Mouse (Mus musculus) kidney, adult 9 months (tissue): ENCODE measurements around the gene Cdh8.

ENCODE experiments used
- DNase-seq: peaks from one replicate; pipeline ENCODE4 v3.0.0; 2022

Gene Cdh8

GRCm38 (mm10) chr8:99415966-99416781 lies at the start of gene Cdh8:
Gene Cdh8 (minus strand): TSS chr8:99416471.
- DNase-seq: no peak

DNA sequence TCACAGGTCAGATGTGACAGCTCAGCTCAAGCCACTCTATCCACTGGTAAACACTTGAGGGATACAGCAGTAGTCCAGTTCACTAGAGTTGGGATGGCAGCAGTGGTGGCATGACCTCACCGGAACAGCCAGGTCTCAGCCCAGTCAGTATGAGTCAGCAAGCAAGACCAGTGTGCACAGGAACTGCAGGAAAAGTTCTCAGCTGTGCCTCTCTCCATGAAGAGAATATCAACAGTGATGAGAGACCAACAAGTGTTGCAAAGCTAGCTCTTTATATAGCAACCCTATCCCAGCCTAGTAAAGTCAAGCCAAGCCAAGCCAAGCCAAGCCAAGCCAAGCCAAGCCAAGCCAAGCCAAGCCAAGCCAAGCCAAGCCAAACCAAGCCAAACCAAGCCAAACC lies 30.2 kb upstream of the Cdh8 start:
- no peak for DNase-seq

DNA sequence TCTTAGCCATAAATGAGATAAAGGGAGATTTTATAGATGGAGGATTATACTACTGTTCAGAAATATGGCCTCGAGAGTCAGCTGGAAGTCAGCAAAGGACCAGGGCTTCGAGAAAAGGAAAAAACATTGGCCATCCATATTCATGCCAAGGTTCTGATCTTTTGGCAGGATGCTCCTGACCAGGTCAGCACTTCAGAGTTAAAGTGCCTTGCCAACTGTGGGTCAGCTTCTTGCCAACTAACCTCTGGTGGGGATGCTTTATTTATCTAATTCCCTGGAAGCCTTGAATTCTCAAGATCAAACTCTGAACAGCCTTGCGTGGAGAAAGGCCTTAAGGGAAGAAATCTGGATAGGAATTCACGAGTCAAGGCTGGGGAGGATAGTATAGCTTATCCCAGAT lies 9.6 kb upstream of the Cdh8 start:
- DNase-seq: no peak

- DNase-seq: no peak
Measured at GRCm38 (mm10) chr8:99421516-99421915, 5.2 kb upstream of the Cdh8 start.

DNA sequence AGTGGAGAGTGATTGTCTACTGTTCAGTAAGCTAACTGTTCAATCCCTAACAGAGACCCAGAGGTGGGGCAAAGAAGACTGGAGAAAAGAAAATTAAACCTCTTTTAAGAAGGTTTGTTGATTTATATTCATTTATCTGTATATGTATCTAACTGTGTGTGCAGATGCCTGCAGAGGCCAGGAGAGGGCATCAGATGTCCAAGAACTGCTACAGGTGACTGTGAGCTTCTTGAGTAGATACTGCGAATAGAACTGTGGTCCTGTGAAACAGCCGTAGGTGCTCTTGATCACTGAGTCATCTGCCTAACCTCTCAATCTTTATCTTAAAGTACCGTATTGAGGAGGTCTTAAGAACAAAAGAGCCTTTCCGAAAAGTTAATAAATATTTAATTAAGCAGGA lies 3.5 kb upstream of the Cdh8 start:
- no peak for DNase-seq

- no peak for DNase-seq
Measured at GRCm38 (mm10) chr8:99417456-99417855, 1.2 kb upstream of the Cdh8 start.

GRCm38 (mm10) chr8:99415076-99415965 lies 950 bp downstream of the Cdh8 start:
- DNase-seq: no peak

DNA sequence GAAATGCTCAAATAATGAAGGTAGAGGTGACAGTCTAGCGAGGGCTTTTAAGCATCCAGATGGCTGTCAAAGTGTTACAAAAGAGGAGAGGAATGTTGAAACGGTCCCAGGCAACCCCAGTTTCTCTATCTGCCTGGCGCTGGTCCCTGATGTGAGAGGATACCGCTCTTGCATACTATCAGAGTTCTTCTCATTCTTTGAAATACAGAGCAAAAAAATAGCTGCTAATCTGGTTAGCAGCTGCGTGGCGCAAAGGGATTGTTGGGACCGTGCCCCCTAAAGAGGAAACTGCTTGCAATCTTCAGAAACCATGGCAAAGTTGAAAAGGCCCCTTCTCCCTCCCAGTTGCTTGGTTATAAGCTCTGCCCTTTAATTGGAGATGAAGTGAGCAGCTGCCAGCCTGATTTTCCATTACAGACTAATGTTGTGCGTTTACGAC lies 1.8 kb downstream of the Cdh8 start:
- no peak for DNase-seq

GRCm38 (mm10) chr8:99413877-99414482 lies 2.3 kb downstream of the Cdh8 start:
- DNase-seq: no peak

- no peak for DNase-seq
Measured at GRCm38 (mm10) chr8:99393908-99394307, 22.4 kb downstream of the Cdh8 start.

DNA sequence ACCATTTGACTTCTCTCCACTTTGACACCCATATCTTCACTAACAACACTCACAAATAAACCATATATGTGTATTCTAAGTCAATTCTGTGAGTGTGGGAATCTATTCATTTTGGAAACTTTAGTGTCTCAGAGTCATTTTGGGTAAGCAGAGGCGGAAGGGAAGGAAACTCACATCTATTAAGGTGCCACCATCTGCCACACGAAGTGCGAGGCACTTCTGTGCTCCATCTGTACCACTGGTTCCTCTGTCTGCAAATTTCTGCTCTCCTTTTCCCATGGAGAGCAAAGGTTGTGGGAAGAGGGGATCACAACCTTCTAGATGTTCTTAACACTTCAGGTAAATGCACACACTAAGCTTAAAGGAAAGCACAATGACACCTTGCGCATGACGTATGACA lies 46.2 kb downstream of the Cdh8 start:
- no peak for DNase-seq

DNA sequence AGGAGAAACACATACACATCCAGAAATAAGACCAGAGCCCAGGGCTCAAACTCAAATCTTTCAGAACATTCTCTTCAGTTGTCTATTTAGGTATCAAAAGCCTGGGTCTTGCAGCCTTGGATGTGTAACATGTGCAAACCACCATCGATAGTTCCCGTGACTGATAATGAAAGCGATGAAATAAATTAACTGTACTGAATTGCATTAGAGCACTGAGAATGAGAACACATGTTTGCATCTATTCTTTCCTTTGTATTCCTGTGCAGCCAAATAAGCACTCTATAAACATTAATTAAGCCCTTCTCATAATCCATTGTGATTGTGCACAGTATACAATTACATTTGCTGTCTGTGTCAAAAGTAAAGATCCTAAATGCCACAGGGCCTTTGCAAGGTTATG lies 47.1 kb downstream of the Cdh8 start:
- DNase-seq: no peak

DNA sequence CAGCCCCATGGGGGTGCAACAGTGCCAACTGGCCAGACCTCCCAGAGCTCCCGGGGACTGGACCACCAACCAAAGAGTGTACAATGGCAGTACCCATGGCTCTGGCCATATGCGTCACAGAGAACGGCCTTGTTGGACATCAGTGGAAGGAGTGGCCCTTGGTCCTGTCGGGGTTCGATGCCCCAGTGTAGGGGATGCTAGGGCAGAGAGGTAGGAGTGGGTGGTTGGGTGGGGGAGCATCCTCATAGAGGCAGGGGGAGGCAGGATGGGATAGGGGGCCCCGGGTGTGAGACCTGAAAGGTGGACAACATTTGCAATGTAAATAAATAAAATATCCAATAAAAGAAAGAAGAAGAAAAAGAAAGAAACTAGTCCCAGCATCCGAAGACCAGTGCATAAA lies 47.8 kb downstream of the Cdh8 start:
- DNase-seq: no peak

- DNase-seq: no peak
Measured at GRCm38 (mm10) chr8:99353923-99354322, 62.3 kb downstream of the Cdh8 start.

DNA sequence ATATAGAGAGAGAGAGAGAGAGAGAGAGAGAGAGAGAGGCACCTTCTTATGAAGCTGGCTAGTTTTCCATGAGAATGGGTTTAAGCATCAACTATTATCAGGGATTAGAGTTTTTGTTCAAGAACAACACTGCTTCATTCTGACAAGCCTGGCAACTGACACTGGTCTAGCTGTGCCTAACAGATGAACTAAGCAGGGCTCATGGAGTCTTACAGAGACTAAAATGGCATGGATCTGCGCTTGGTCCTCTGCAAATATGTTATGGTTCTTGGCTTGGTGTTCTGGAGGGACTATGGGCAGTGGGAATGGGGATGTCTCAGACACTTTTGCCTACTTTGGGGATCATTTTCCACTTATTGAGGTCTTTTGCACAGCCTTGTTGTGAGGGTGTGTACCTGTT lies 63.0 kb downstream of the Cdh8 start:
- no peak for DNase-seq

DNA sequence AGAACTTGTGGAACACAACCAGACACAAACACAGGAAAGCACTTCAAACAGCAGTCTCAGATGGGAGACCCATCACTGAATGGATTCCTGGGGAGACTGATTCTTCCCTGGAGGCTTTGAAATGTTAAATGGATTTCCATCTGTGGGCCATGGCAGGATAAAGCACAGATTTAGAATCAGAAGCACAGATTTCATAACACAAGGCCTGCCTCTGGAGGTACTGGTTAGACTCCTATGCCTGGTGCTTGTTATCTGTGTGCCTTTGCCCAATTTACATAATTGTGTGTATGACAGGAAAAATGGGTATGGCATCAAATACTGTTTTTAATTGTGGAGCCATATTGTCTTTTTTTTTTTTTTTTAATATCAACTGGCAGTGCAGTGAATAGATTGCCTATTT lies 66.8 kb downstream of the Cdh8 start:
- no peak for DNase-seq

GRCm38 (mm10) chr8:99348618-99349017 lies 67.7 kb downstream of the Cdh8 start:
- DNase-seq: no peak

- no peak for DNase-seq
Measured at GRCm38 (mm10) chr8:99339310-99339709, 77.0 kb downstream of the Cdh8 start.

GRCm38 (mm10) chr8:99327559-99327958 lies 88.7 kb downstream of the Cdh8 start:
- no peak for DNase-seq

GRCm38 (mm10) chr8:99314561-99314960 lies 101.7 kb downstream of the Cdh8 start:
- DNase-seq: no peak

GRCm38 (mm10) chr8:99304184-99304583 lies 112.1 kb downstream of the Cdh8 start:
- DNase-seq: no peak

DNA sequence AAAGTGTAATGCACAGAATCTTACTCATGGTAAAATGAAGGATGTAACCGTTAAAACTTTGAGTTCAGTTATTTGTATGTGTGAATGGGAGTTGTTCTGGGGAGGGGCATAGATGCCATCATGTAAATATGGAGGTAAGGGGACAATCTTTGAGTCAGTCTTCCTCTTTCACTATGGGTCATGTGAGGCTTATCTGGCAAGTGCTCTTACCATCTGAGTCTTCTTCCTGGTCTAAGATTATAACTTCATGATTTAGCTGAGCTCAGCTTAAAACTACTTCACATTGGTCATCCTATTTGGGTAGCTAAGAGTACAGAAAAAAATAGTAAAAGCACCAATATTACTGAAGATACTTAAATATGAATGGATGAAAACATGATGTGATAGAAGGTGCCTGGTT lies 126.1 kb downstream of the Cdh8 start:
- DNase-seq: no peak

DNA sequence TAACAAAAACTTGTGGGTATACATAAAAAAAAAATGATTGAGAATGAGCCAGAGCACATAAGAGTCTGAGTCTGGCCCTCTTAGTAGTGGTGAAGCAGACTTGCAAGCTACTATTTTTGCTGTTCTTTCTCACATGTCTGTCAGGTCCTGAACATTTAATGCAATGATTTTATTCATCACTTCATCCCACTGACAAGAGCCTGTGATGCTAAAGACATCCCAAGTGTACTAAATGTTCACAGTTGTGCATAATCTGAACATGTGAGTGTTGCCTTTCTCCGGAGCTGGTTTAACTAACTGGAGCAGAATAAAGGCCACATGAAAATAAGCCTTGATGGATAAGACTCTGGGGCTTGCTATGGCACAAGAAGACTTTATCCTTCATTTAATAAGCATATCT lies 131.2 kb downstream of the Cdh8 start:
- no peak for DNase-seq

DNA sequence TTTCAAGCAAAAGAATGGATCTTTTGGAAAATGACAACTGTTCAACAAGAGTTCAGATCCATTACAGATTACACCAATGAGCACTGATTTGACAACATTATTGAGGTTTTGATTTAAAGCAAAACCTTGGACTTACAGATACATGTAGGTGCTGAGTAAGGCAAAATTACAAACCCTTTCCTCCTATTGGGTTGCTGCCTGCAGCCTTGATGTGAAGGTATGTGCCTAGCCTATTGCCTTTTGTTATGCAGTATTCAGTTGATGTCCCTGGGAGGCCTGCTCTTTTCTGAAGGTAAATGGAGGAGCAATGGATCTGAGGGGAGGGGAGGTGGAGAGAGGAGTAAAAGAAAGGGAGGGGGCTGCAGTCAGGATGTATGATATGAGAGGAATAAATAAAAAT lies 135.9 kb downstream of the Cdh8 start:
- no peak for DNase-seq
